Mouse (Mus musculus) G1E (cell line): Measurements from ENCODE around the gene Rflnb.

Experiments used
- CTCF ChIP-seq: IDR thresholded peaks from 2 replicates; pipeline ENCODE4 v1.5.1; 2012; ENCODE audit warnings: low read depth, low read length, inconsistent platforms, mixed read lengths
- GATA1 ChIP-seq: IDR thresholded peaks from 2 replicates; pipeline ENCODE4 v1.6.1; 2012; ENCODE audit warnings: borderline replicate concordance, low read length, inconsistent platforms, mixed read lengths
- GATA2 ChIP-seq: IDR thresholded peaks from 2 replicates; pipeline ENCODE4 v1.6.1; 2012; ENCODE audit warnings: low read depth, low read length, inconsistent platforms, borderline replicate concordance
- POLR2AphosphoS5 ChIP-seq: IDR thresholded peaks from 2 replicates; pipeline ENCODE4 v1.6.1; 2012; ENCODE audit warnings: low read depth, low read length, inconsistent platforms; ENCODE audit not compliant: insufficient replicate concordance
- TAL1 ChIP-seq: conservative IDR thresholded peaks from 2 replicates; pipeline ENCODE4 v1.6.1; 2012; ENCODE audit warnings: low read depth, low read length, inconsistent platforms, mixed read lengths

- no peak for TF ChIP-seq CTCF
- no peak for TF ChIP-seq TAL1
- no peak for TF ChIP-seq GATA1
- TF ChIP-seq POLR2AphosphoS5: no peak
- no peak for TF ChIP-seq GATA2
These were observed 6.3 kb upstream of the Rflnb start for GRCm38 (mm10) chr11:76033836-76034235.
